Mouse (Mus musculus) myocyte (in vitro differentiated cells): ENCODE data around the gene Noc4l.

Experiments used
- CEBPB ChIP-seq: IDR thresholded peaks from 2 replicates; pipeline ENCODE4 v1.6.1; 2011; ENCODE audit warnings: mild to moderate bottlenecking, moderate library complexity; ENCODE audit not compliant: poor library complexity, insufficient read depth, severe bottlenecking
- E2F4 ChIP-seq: IDR thresholded peaks from one replicate; pipeline ENCODE4 v1.6.1; 2011; ENCODE audit warnings: mild to moderate bottlenecking, control low read depth, moderate library complexity; ENCODE audit not compliant: insufficient read depth
- MAX ChIP-seq: IDR thresholded peaks from one replicate; pipeline ENCODE4 v1.6.1; 2011; ENCODE audit warnings: low read depth, mild to moderate bottlenecking, control low read depth
- MYOD1 ChIP-seq, 3 experiments: IDR thresholded peaks; one replicate each; pipeline ENCODE4 v1.6.1; 2011; ENCODE audit warnings: control low read depth in 2 of 3, low read depth in 2 of 3, mild to moderate bottlenecking in 2 of 3, moderate library complexity in 1 of 3; ENCODE audit not compliant: insufficient read length in 2 of 3, control insufficient read depth in 1 of 3
- MYOG ChIP-seq, 3 experiments: IDR thresholded peaks; one replicate each; pipeline ENCODE4 v1.6.1; 2011; ENCODE audit warnings: control low read depth in 2 of 3, low read depth in 2 of 3, mild to moderate bottlenecking in 2 of 3; ENCODE audit not compliant: insufficient read length in 2 of 3, control insufficient read depth in 1 of 3, insufficient read depth in 1 of 3
- POLR2A ChIP-seq: IDR thresholded peaks from one replicate; pipeline ENCODE4 v1.6.1; 2011; ENCODE audit warnings: low read depth, mild to moderate bottlenecking, control low read depth, moderate library complexity; ENCODE audit not compliant: insufficient read length
- REST ChIP-seq: IDR thresholded peaks from one replicate; pipeline ENCODE4 v1.6.1; 2011; ENCODE audit warnings: mild to moderate bottlenecking, control low read depth, moderate library complexity; ENCODE audit not compliant: insufficient read depth, insufficient read length
- SRF ChIP-seq: IDR thresholded peaks from one replicate; pipeline ENCODE4 v1.6.1; 2011; ENCODE audit warnings: low read depth; ENCODE audit not compliant: control insufficient read depth, insufficient read length
- TCF12 ChIP-seq: IDR thresholded peaks from one replicate; pipeline ENCODE4 v1.6.1; 2011; ENCODE audit warnings: mild to moderate bottlenecking, control low read depth; ENCODE audit not compliant: poor library complexity, insufficient read depth, severe bottlenecking
- TCF3 ChIP-seq: IDR thresholded peaks from one replicate; pipeline ENCODE4 v1.6.1; 2011; ENCODE audit warnings: low read depth, control low read depth; ENCODE audit not compliant: insufficient read length
- USF1 ChIP-seq: IDR thresholded peaks from one replicate; pipeline ENCODE4 v1.6.1; 2011; ENCODE audit warnings: low read depth, mild to moderate bottlenecking, control low read depth, moderate library complexity

GRCm38 (mm10) chr5:110608336-110608735, 44.9 kb downstream of the Noc4l start:
- no peak for TF ChIP-seq POLR2A
- no peak for TF ChIP-seq TCF12
- TF ChIP-seq MYOG (IDR thresholded peaks at IDR 0.05; ENCODE audit: control insufficient read depth in 1 of 3, insufficient read depth in 1 of 3, insufficient read length in 2 of 3, low read depth in 2 of 3) = no peak
- no peak for TF ChIP-seq MAX
- no peak for TF ChIP-seq CEBPB
- TF ChIP-seq E2F4 = no peak
- TF ChIP-seq USF1 = no peak
- no peak for TF ChIP-seq SRF
- no peak for TF ChIP-seq MYOD1 (IDR thresholded peaks at IDR 0.05; ENCODE audit: control insufficient read depth in 1 of 3, insufficient read length in 2 of 3, low read depth in 2 of 3)
- TF ChIP-seq REST = no peak
- no peak for TF ChIP-seq TCF3
